Mouse (Mus musculus) mesoderm, embryonic 11.5 days (tissue): ENCODE data around the gene Cdkn2b.

ENCODE experiments used
- DNase-seq: peaks from one replicate; pipeline ENCODE4 v3.0.0-alpha.2; 2012; ENCODE audit warnings: low read depth, low spot score

The Cdkn2b gene

DNA sequence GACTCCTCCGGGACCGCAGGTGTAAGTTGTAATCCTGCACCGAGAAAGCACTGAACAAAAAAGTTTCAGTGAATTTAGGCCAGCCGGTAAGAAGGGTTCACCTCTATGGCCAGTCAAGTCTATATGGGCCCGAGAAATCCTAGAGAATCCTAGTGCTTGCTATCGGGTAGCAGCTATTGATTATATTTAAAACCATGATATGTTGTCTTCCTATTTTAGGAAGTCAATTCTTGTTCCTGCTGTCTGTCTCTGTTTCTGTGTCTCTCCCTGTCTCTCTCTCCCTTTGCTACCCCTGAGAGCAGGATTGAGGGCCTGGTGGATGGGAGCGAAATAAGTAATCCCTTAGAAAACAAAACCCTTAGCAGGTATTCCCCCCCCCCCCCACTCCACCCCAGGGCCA lies 17.3 kb downstream of the Cdkn2b start:
- no peak for DNase-seq

DNA sequence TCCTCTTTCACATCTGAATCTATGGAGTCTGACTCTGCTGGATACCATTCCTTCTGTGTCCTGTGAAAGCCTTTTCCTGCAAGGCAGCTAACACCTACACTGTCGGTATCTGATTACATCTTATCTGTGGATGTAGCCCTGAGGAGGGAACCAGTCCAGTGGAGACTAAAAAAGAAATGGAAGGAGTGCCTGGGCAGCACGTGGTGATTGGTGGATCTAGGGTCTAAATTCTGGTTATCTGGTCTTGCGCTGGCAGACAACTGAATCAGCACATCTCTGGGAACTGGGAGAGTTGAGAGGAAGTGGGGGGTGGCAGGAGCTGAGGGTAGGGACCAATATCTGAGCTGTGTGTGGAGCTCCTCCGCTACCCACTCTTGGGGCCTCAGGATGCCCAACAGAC lies 21.8 kb downstream of the Cdkn2b start:
- no peak for DNase-seq

DNA sequence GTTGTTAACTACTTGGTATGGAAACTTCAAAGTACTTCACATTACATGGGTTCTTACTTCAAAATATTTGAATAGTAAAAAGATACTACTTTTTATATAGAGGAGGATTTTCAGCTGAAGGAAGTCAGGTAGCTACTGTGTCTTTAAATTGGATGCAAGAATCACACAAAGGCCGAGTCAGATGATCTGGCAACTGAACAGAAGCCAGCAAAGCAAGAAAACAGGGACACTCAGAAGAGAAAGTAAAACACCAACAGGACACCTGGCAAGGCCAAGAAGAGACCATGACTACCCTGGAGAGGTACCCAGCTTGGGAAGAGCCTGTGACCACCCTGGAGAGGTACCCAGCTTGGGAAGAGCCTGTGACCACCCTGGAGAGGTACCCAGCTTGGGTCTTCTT lies 24.3 kb downstream of the Cdkn2b start:
- no peak for DNase-seq

DNA sequence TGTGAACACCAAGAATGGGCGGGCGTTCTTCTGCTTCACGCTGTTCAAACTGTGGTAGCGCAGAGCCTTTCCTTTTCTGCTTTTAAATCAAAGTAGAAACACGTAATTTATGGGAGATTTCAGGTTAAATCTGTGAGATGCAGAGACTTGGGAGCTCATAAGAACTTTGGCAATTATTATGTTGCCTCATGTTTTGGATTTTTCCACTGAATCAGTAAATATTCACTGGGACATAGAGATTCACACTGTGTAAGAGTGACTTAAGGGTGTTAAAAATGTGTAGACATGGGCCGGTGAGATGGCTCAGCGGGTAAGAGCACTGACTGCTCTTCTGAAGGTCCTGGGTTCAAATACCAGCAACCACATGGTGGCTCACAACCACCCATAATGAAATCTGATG lies 25.2 kb downstream of the Cdkn2b start:
- no peak for DNase-seq

DNA sequence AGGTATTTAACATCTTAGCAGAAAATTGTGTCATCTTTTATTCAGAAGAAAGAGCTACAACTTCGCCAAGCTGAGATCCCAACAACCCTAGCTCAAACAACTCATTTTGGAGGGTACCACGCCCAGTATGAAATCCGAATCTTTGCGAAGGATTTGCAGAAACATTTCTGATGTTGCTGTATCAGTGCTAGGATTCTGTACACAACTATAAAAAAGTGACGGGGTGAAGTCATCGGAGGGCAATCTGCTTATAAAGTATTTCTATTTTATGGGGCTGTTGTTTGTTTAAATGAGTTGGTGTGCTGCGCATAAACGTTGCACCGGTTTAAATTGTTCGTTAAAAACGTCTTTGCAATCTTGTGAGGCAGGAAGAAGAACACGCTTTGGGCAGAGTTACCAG lies 28.2 kb downstream of the Cdkn2b start:
- no peak for DNase-seq

DNA sequence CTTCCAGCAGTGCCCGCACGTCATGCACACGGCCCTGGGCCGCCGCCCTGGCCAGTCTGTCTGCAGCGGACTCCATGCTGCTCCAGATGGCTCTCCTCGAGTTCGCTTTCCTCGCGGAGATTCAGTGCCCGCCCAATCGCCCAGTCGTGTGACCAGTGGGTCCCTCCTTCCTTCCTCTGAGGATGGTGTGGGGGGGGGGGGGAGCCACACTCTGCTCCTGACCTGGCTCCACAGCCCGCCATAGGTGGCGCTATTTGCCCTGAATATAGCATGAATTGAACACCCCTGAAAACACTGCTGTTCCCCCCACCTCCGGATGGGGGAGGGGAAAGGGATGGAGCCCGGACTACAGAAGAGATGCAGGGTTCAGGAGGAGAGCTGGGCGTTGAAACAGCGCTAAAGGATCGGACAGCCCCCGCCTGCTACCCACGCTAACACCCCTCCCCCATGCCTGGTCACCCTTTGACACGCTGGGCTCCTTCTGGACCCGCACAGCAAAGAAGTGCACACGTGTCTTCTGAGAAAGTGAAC lies 28.7 kb downstream of the Cdkn2b start:
- peak; percentile 62 for DNase-seq

DNA sequence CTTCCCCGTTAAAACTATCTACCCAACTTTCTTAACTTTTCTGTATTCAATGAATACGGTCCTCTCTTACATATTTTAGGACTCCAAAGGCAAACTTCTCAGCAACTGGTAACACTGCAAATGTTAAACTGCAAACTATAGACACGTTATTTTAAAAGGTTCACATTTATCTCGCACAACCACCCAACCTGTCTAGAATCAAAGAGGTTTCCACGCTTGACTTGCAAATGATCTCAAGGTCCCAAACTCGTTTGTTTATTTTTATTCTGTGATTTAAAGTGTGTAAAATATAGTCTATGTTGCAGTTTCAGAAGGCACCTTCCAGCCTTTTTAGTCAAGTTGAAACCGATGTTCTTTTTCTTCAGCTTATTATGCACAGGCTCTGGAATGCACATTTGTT lies 29.6 kb downstream of the Cdkn2b start:
- no peak for DNase-seq

DNA sequence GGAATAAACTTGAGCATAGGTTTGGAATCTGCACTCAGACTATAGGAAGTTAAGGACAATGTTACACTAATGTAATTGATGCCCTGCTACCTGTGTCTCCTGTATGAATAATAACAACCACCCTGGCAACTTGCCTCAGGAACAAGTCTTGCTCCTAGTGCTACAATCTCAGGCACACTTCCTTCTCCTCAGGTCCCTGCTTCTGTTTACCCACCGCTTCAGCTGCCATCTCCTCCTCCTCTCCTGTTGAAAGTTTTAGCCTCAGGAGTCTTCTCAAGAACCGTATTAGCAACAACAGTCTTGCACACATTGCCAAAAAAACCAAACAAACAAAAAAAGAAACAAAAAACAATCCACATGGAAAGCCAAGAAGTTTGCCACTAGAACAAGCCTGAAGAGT lies 31.2 kb downstream of the Cdkn2b start:
- DNase-seq = no peak

DNA sequence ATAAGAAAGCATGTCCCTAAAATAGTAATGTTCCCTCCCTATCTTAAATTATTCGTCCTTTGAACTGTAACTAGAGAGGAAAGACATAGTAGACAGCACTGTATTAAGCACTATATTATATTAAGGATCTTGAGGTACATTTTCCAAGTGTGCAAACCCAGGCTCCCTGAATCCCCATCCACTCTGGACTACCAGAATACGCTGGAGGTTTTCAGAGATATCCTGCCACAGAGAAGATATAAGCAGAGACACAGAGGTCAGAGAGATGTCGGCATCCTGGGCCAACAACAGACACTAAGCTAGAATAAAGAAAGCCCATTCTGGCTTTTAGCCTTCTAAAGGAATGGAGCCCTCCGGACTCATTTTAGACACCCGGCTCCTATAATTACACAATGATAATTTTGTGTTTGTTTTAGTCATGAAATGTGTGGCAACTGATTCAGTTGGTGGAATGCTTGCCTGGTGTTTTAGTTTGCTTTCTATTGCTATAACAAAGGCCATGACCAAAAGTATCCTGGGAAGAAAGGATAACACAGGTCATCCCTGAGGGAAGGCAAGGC lies 33.4 kb downstream of the Cdkn2b start:
- DNase-seq = no peak

DNA sequence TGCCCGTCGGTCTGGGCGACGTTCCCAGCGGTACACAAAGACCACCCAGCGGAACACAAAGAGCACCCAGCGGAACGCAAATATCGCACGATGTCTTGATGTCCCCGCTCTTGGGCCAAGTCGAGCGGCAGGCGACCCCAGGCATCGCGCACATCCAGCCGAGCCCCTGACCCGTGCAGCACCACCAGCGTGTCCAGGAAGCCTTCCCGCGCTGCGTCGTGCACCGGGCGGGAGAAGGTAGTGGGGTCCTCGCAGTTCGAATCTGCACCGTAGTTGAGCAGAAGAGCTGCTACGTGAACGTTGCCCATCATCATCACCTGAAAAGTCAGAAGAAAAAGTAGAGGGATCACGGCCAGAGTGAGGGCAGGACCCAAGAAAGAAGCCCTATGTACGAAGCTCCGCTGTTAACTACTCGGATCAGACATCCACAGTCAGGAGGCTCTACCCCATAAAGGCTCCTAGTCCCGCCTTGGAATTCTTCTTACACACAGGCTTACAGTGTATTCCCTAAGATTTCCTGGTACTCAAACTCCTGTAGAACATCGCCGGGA lies 34.1 kb downstream of the Cdkn2b start:
- no peak for DNase-seq

DNA sequence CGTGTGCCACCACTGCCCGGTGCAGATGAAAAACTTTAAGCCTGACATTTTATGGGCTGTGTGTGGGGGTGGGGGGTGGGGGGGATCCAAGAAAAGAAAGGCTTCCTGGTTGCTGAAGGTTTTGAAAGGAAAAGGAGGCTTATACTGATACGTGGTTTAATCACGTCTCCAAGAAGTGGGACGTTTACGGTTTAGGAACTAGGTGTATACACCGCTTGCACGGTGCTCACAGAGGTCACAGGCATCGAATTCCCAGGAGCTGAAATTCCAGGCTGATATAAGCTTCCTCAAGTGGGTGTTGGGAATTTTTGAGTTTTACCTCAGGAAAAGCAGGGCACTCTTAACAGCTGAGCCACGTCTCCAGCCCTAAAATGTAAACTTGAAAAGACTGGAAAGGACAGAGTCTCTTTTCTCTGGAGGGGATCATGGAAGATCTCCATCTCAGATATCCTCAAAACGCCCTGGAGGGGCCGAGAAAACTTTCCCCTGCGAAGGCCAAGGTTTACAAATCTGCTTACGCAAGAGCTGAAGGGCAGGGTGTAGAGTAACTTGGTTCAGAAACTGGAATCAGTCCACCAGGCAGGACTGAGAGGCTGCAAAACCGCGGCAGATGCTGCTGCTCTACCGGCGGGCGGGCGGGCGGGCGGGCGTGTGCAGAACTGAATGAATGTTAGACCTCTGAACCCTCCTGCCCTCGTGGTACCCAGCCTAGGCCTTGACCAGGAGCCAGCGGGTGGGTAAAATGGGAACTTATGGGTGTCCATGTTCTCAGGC lies 34.8 kb downstream of the Cdkn2b start:
- no peak for DNase-seq

DNA sequence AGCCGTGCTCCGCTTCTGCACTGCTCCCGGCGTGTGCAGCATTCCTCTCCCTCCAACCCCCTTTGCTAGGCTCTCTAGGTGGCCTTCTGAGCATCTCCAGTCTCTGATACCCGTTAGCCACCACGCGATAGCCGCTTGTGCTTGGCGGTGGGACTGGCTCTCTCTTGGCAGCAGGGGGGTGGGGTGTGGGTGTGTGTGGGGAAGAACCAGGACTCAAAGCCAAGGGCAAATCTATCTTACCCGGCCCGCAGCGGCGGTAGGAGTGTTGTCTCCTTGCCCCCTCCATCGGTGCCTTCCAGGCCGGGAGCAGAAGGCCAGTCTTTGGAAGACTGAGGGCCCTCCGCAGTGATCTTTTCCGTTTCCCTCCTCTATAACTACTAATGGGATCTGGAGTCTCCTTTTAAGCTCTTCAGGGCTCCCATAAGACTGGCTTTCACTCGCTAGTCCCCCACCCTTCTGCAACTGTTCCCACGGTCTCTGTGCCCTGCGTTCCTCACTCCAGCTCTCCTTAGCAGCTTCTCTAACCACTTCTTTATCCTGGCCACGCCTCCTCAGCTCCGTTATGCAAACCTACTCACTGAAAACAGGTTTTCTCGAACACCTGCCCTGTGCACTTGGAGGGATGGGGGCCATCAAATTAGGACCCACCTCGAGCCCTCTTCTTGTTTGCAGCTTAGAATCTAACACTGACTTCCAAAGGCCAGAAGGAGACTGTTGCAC lies 35.9 kb downstream of the Cdkn2b start:
- no peak for DNase-seq

DNA sequence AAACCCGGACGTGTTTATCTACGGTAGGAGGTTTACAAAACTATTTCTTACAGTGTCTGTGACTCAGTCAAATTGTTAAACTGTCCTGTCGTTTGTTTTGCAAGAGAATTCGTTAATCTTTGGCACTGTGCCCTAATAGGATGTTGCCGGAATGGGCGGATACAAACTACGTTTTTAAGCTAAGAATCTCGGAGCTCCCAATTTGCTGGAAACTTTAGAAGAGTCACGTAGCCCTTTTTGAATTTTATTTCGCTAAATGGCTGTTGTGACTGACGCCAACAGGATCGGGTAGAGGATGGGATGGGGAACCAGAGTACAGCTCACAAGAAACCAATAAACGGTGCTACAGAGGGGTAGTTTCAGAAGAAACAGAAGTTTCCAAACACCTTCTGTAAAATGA lies 36.8 kb downstream of the Cdkn2b start:
- no peak for DNase-seq

DNA sequence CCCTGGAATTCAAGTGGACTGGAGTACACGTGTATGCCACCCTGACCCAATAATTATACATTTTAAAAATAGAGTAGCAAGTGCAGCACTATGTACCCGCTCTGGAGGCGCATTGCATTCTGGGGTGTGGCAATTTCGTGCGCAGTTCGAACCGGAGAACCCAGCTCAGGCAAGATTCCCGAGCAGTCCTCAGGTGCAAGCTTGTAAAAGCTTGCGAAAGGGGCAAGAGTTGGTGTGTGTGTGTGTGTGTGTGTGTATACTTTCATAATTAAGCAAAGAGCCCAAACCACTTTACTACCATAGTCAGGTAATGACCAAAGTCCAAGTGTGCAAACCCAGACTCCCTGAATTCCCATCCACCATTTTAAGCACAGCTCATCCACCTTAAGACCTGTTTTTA lies 37.3 kb downstream of the Cdkn2b start:
- no peak for DNase-seq

DNA sequence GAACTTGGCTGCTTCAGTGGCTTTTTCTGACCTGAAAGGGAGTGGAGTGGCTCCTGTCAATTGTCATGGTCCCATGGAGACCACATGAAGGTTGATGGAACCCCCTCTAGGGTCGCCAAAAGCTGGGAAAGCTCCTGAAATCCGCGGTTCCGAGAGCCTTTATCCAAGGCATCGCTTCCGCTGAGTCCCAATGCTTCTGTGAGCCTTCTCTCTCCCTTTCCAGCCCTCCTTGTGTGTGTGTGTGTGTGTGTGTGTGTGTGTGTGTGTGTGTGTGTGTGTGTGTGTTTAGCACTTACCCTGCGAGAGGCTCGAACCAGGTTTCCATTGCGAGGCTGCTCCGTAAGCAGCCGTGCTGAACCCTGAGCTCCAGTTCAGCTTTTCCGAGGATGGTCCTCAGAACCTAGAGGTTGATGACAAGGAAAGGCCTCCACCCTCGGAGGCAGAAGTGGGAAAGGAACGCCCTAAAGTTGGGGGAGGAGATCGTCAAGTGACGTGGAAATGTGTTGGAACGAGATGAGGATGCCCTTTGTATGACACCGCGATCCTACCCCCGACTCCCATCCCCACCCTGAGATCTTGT lies 37.8 kb downstream of the Cdkn2b start:
- no peak for DNase-seq

DNA sequence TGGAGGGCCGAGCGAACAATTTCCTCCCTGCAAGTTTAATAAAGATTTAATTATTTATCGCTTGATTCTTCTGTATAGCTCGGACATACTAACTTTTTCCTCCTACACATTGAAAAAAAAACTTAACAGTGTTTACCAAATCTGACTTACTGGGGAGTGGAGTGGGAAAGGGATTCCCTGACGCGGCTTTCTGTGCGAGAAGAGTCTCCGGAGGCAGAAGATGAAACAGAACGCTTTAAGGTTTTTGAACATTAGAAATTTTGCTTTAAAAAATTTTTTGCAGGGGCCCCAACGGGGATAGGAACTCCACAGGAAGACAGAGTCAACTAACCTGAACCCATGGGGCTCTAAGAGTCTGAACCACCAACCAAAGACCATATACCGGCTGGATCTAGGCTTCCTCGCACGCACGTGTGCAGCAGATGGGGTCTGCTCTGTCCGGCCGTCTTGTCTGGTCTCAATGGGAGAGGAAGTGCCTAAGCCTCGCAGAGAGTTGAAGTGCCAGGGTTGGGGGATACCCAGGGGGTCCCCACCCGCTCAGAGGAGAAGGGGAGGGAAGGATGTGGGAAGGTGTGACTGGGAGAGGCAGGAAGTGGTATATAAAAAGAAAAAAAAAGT lies 38.6 kb downstream of the Cdkn2b start:
- no peak for DNase-seq

DNA sequence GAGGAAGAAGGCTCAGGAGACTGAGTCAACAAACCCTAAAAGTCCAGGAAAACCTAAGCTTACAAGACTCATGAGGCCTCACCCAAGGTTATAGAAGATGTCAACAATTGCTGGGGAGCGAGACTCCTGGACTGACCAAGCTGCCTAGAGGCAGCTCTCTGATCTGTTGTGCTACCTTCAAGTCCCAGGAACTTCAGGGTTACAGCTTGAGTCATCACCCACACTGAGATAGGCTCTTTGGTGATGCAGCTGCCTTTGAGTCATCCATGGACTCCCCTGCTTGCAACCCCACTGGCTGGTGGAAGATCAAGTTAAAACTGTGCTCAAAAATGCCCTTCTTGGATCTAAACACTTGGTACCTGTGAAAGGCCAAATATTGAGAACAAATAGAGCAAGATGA lies 53.1 kb downstream of the Cdkn2b start:
- DNase-seq = no peak
